Comparison of ENCODE assay signal across 12 mouse cellular contexts in genomic region chr1:127380140-127380539, GRCm38 (mm10).
"Had no signal": no experiment of that assay in that cellular context is flagged by ENCODE, and none has a peak within 500 bp of the region (broad histone marks: within the 10 kb centered on the region; RNA-seq: fewer than 3 reads in every experiment).

No protein-coding gene starts in this region.

- H3K27ac ChIP-seq: limb, embryonic 12.5 days; limb, embryonic 15.5 days; liver, embryonic 14.5 days; macrophage; neural tube, embryonic 12.5 days had no signal

- H3K4me2 ChIP-seq: limb, embryonic 12.5 days; limb, embryonic 15.5 days; liver, embryonic 11.5 days; lung, embryonic 14.5 days; neural tube, embryonic 12.5 days had no signal

- H3K9ac ChIP-seq: limb, embryonic 12.5 days; limb, embryonic 15.5 days; liver, embryonic 14.5 days; liver, postnatal 0 days; lung, embryonic 14.5 days; neural tube, embryonic 12.5 days had no signal

- DNase-seq: left cerebral cortex, postnatal 4 days; liver, postnatal 0 days; thymus, adult 18-20 months had no signal

- ATAC-seq: intestine, postnatal 0 days; liver, postnatal 0 days; lung, postnatal 0 days had no signal

- H3K9me3 ChIP-seq: limb, embryonic 12.5 days; limb, embryonic 15.5 days; neural tube, embryonic 12.5 days had no signal

- H3K4me3 ChIP-seq: limb, embryonic 12.5 days; limb, embryonic 15.5 days; neural tube, embryonic 12.5 days had no signal

- H3K27me3 ChIP-seq: limb, embryonic 15.5 days; neural tube, embryonic 12.5 days had no signal
